Mouse (Mus musculus): Measurements from ENCODE around the gene Adgrl3.

GRCm38 (mm10) chr5:81375992-81376391, 356.1 kb downstream of the Adgrl3 start:
- TF ChIP-seq POLR2A (IDR thresholded peaks at IDR 0.05; ENCODE audit: extremely low read depth, insufficient read depth, low read length) (no peak), CTCF (IDR thresholded peaks at IDR 0.05; ENCODE audit: extremely low read depth, insufficient read depth, low read length) (no peak)
